Mouse (Mus musculus) telencephalon, adult 2 months (tissue): ENCODE measurements at regions not wholly inside any gene's neighbourhood (a gene's known extent, or its start where the extent isn't known, plus 50 kb on each side); places are given as distances from the start of the nearest gene placed in this dataset.

ENCODE experiments used
- DNase-seq: peaks from one replicate; pipeline ENCODE4 v3.0.0-alpha.2; 2011; ENCODE audit warnings: low read depth, low spot score

DNA sequence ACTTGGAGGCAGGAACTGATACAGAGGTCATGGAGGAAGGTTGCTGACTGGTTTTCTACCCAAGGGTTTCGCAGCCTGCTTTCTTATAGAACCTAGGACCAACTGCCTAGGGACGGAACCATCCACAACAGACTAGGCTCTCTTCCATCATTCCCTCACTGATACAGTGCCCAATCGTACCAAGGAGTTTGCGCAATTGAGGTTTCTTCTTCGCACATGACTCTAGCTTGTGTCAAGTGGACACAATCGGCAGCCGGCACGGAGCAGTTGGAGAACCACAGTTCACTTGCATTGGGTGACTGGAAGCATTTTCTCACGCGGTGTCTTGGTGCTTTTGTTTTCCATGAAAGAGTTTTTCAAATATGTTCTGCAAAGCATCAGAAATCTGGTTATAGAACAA is 149.1 kb upstream of the Dyrk2 start:
- DNase-seq: no peak

DNA sequence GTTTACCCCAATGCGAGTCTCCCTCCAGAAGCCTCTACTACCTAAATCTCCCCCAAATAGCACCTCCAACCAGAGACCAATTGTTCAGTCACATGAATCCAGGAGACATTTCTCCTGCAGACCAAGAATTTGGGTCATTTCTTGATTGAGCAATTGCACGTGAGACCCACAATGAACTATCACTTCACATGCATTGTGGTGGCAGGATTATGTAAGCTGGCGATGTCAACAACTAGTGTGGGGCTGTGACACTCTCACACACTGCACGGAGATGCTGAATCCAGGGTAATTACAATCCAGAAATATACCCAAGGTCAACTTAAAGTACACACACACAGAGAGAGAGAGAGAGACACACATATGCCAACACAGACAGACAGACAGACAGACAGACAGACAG is 148.5 kb upstream of the Dyrk2 start:
- DNase-seq: no peak

DNA sequence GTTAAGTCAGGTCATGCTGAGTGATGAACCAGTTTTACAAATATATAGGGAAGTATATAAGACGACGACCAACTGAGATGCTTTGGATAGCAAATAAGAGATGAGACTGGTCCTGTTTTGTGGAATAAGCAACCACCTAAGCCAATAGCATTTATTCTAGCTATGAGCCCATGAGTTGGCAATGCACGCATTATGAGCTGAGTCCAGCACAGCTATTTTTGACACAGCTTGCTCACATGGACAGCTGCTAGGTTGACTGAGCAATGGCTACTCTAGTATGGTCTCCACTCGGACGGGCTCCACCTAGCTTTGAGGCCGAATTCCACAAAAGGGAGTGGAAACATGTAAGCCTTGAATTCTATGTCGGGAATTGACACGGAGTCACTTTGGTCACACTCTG is 146.1 kb upstream of the Dyrk2 start:
- no peak for DNase-seq

DNA sequence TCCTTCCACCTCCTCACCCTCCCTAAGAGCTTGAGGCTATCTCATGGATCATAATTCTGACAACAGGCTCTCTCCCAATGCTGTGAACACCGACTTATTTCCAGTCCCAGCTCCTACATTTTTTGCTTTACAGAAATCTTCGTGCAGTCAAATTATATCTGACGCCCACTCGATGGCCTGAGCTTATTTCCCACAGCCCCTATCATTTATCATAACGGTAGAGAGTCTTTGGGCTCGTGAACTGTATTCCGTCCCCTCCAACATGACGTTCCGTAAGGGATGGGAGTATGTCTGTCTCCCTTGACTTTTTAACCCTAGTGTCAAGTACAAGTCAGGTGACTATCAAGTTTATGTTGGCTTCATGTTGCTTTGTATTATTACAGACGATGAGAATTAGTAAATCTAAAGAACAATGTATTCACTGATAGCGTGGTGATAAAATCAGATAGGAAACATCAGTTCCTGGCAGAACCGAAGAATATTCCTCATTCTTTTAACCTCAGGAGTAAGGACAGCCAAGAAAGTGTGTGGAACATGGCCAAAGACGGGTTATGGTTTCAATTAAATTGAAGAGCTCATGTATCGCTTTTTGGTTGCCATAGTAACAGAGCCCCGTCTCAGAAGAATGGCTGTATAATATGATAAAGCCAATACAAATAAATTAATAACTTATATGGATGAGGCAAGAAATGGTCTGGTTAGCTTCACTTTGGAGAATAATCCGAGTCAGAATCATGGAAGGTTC is 145.5 kb upstream of the Dyrk2 start:
- no peak for DNase-seq

GRCm38 (mm10) chr10:119014731-119015130 is 144.7 kb upstream of the Dyrk2 start:
- no peak for DNase-seq

- DNase-seq: peak; percentile 85
Observed at GRCm38 (mm10) chr10:119013758-119014157, 143.7 kb upstream of the Dyrk2 start.

GRCm38 (mm10) chr10:119011511-119011910 is 141.5 kb upstream of the Dyrk2 start:
- DNase-seq: no peak

DNA sequence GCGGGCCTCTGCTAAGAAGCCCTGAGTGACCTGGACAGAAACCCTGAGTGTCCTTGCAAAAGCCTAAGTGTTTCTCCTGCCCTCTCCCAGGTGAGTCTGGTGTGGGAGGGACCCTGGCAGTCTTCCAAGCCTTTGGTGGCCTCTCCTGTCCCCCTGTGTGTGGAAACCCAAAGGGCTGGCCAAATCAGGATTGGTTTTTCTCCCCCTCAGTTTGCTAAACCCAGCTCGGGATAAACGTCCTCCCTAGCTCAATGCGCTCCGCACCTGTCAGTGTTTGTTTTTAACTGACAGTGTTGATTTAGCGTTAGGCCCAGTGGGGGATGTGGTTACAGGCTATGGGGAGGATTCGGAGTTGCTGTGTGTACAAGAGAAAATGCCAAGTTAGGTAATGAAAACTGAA is 140.9 kb upstream of the Dyrk2 start:
- DNase-seq: no peak

DNA sequence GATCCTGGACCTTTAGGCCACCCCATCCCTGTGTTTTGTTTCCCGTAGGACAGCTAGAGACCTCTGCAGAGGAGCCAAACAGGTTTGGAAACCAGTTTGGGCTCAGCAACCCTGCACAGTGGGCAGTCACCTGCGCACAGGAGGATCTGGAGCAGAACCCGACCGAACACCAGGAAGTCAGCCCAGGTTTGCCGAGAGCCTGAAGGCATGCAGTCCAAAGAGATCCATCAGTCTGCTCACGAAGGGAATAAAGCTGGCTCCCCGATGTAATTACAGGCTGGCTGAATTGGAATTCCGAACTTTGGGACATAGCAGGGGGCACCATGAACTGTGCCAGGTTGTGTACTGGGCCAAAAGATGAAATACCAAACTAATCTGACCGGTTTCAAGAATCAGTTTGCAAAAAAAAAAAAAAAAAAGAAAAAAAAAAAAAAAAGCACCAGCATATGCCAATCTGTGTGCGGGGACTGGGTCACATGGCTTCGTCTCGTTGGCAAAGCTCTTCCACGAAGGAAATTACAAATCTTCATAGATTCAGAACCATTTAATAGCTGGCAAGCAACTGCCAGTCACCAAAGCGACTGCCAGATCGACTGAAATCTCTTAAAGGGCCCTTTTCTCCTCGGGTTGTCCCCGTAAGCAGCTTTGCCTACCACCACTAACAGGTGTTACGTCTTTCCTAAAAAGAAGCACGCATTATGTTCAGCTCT is 137.0 kb upstream of the Dyrk2 start:
- no peak for DNase-seq

- DNase-seq: no peak
Observed at GRCm38 (mm10) chr10:119005491-119005890, 135.5 kb upstream of the Dyrk2 start.

DNA sequence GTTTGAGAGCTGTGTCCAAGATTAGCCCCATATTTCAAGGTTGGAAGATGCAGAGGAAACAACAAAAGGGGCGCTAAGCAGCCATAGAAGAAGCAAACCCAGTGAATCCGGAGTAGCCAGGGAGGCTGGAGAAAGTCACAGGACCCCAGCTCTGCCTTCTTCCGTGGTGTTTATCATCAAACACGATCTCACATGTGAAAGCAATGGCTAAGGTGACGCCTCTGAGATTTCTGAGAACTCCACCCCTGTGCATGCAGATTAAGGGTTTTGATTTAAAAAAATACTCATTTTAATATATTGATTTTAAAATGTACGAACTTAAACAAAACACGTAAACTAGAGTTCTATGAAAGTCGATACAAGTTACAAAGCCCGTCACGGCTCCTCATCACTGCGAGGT is 134.4 kb upstream of the Dyrk2 start:
- DNase-seq: no peak

- no peak for DNase-seq
Observed at GRCm38 (mm10) chr10:119003839-119004238, 133.8 kb upstream of the Dyrk2 start.

DNA sequence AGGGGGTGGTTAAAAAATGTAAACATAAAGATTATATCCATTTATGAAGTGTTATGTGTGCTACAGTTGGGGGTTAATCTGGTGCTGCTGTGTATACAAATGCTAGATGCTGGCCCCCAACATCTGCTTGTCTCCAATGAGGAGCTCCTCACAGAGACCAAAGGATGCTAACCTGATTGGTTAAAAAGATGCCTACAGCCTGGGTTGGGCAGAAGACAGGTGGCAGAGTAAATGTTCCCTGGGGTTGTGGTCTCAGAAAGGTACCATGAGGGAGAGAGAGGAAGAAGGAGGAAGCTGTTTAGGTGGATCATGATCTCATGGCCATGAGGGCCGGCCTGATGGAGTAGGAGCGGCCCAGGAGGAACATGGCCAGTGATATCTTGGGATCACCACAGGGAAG is 133.0 kb upstream of the Dyrk2 start:
- DNase-seq: no peak

DNA sequence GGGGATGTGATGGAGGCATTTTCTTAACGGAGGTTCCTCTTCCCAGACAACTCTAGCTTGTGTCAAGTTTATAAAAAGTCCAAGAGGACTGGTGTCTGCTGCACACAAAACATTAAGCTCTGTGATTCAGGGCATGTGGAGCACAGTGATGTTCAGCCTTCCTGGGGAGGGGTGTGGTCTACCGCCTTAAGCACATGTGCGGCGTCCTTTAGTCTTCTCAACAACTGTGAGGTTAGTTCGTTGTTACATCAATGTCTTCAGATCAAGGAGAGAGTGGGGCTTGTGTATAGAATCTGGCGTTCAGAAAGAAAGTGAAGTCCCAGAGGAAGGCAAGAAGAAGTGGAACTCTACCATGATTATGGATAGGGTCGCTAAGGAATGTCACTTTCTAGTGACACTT is 131.9 kb upstream of the Dyrk2 start:
- no peak for DNase-seq

DNA sequence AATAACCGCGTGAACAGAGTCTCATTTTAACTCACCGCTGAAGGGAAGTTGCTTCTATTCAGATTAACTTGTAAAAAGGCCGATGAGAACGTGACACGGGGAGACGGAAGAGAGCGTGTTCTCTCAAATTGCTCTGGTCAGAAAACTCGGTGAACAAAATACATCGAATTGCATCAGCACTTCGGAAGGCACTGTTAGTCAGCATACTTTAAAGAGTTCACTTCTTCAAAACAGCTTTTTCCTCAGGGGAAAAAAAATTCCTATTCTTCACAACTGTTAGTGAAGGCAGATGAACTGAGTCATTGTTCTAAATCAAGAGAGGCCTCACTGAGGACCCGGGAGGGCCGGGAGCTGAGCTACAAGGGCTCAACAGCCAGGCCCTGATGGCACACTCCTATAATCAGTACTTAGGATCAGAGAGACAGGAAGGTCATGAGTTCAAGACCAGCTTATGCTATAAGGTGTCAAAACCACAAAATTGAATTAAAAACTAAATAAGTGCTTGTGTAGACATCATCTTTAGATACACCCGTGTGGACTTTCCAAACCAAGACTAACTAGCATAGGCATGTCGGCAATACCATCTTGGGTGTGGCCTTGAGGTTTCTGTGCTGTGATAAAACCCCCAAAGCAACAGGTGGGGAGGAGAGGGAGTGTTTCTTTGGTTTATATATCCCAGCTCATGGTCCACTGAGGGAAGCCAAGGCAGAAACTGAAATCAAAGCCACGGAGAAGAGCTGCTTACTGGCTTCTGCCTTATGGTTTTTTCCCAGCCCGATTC is 131.2 kb upstream of the Dyrk2 start:
- DNase-seq: no peak

DNA sequence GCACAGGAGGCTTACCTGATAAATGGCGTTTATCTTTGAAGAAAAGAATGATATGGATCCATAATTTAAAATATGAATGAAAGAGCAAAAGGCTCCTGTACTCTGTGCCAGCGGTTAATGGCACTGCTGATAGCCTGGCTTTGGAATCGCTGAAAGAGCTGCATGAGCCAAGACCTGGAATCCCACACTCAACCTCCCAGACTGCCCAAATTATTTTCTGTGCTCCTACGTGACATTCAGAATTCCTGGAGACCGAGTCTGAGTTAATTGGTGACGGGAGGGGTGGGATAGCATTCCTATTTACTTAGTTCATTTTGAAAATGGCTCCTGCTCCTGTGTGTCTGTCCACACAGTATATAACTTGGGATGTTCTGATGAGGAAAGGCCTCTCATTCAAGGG is 129.0 kb upstream of the Dyrk2 start:
- no peak for DNase-seq

GRCm38 (mm10) chr10:118997034-118997433 is 127.0 kb upstream of the Dyrk2 start:
- no peak for DNase-seq

GRCm38 (mm10) chr10:118993819-118994574 is 124.0 kb upstream of the Dyrk2 start:
- no peak for DNase-seq

GRCm38 (mm10) chr10:118991213-118991612 is 121.2 kb upstream of the Dyrk2 start:
- DNase-seq: no peak

DNA sequence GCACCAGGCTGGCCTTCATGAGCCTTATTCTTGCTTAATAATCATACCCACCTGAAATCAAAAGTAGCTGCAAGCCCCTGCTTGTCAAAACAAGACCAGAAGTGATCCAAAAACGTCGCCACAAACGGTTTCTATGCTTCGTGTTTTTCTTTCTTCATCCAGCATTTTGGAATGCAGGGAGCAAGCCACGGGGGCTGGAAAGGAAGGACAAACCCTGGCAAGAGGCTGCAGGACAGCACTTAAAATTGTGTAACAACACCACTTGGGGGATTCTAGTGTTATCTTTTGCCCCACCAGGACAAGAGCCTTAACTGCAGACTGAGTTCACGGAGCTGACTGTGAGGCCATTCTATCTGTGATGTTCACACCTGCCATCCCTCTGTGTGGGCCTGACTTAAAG is 120.5 kb upstream of the Dyrk2 start:
- DNase-seq: no peak

DNA sequence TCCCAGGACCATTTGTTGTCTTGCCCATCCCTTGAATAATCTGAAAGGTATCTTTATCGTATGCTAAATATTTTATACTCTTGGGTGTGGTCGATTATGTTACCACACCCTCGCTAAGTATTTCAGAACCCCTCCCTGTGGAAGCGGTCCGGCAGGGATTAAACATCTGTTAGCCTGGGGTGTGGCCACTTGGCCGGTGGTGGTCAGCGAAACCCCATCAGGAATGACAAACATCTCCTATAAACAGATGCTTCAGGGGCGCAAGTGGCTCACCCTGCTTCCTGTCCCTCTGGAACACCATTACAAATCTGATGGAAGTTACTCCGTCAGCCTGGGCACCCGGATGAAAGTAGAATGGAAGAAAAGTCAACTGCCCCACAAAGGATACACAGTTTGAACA is 119.8 kb upstream of the Dyrk2 start:
- DNase-seq: no peak

DNA sequence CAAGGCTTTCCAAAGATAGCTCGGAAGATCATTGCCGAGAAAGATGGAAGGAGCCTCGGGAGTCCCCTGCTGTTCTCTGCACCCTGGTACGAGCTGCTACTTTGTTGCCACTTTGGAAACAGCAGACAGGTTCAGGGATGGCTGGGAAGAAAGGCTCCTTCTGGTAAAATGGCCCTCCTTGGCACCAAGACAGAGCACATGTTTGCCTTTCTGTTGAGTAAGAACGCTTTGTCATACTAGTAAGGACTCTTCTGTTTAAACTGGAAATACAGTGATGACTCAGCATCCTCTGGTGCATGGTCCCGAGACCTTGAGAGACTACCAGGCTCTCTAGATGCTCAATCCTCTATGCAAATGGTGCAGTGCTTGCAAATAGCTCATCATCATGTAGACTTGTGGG is 118.2 kb upstream of the Dyrk2 start:
- DNase-seq: no peak
